8 mouse cellular contexts compared by ENCODE assay signal in genomic region chr19:46573990-46574389, GRCm38 (mm10). TPM values are rescaled to one million over a fixed set of nuclear protein-coding genes. Genes with fewer than 3 reads are reported as not detected.
DNase-seq lines count a peak whose midpoint lies in the region; ATAC-seq and TF ChIP-seq lines count a peak whose summit lies in the region.

No protein-coding gene starts in this region.

- ATAC-seq in megakaryocyte, adult 5-6 weeks (ENCODE audit: poor library complexity, severe bottlenecking), result no peak
- no peak for ATAC-seq in liver, embryonic 13.5 days (ENCODE audit: low read depth)

- H3K27ac ChIP-seq in cerebellum, adult 2 months (ENCODE audit: insufficient read depth, low read length), result no peak overlapping the region
- H3K27ac ChIP-seq in liver, embryonic 13.5 days, result peak overlapping the region; percentile 85

- TF ChIP-seq CTCF in cerebellum, adult 2 months (IDR thresholded peaks at IDR 0.05; ENCODE audit: borderline replicate concordance, insufficient read depth, low read depth, low read length), result no peak

- peak overlapping the region; percentile 98 for H3K4me2 ChIP-seq in liver, embryonic 13.5 days

- H3K9me3 ChIP-seq in megakaryocyte, embryonic 14.5 days, result peaks cover 3% of the 10 kb centered on the region; the same call in 1 of the 2 replicates
- H3K9me3 ChIP-seq in liver, embryonic 13.5 days (replicated peaks), result no peaks in the 10 kb centered on the region

- H3K36me3 ChIP-seq in megakaryocyte, embryonic 14.5 days (replicated peaks; ENCODE audit: low read length), result no peaks in the 10 kb centered on the region
- no peaks in the 10 kb centered on the region for H3K36me3 ChIP-seq in liver, embryonic 13.5 days

- H3K4me1 ChIP-seq in cerebellum, adult 2 months (ENCODE audit: control insufficient read depth, insufficient read depth, low read length), result peaks cover 2% of the 10 kb centered on the region; the same call in 1 of the 2 replicates
- H3K4me1 ChIP-seq in megakaryocyte, embryonic 14.5 days, result peaks cover 27% of the 10 kb centered on the region
- peaks cover 51% of the 10 kb centered on the region for H3K4me1 ChIP-seq in liver, embryonic 13.5 days (replicated peaks)

- no peak for DNase-seq in cerebellum, adult 2 months
- no peak for DNase-seq in cerebellum, adult 18-20 months
- no peak for DNase-seq in liver, embryonic 13.5 days
- no peak for DNase-seq in spleen, postnatal 14 days (ENCODE audit: low spot score in 2 of 2)
- no peak for DNase-seq in natural killer cell, adult 2 months (ENCODE audit: low spot score in 2 of 2)
- DNase-seq in retina, embryonic 14.5 days (ENCODE audit: low spot score), result no peak

- TF ChIP-seq POLR2A in cerebellum, adult 2 months (IDR thresholded peaks at IDR 0.05; ENCODE audit: borderline replicate concordance, insufficient read depth, low read length), result no peak

- no peaks in the 10 kb centered on the region for H3K27me3 ChIP-seq in cerebellum, adult 2 months (ENCODE audit: control insufficient read depth, insufficient read depth, low read length)
- H3K27me3 ChIP-seq in megakaryocyte, embryonic 14.5 days (replicated peaks), result peaks cover 1% of the 10 kb centered on the region
- no peaks in the 10 kb centered on the region for H3K27me3 ChIP-seq in liver, embryonic 13.5 days

- H3K4me3 ChIP-seq in cerebellum, adult 2 months (replicated peaks; ENCODE audit: insufficient read depth, low read depth, low read length), result peak overlapping the region; percentile 74
- H3K4me3 ChIP-seq in megakaryocyte, embryonic 14.5 days (replicated peaks), result peak overlapping the region; percentile 97
- peak overlapping the region; percentile 76 for H3K4me3 ChIP-seq in liver, embryonic 13.5 days (replicated peaks)

- WGBS in cerebellum, adult 2 months, result 48% methylated on average over 6 of the region's 6 CpGs
- 28% methylated on average over 6 of the region's 6 CpGs for WGBS in liver, embryonic 13.5 days (ENCODE audit: insufficient replicate concordance)

- peak overlapping the region; percentile 83 for H3K9ac ChIP-seq in liver, embryonic 13.5 days

RNA-seq across cellular contexts. Expression of gene Sfxn2, which starts 0.8 kb away (rescaled TPM):
- 7.0 and 7.7 TPM in 2 replicates for polyA plus RNA-seq in cerebellum, adult 2 months (2012; rRNA removed)
- 0.38 TPM in 1 of 2 replicates, not detected in the other for polyA plus RNA-seq in megakaryocyte, embryonic 14.5 days (2012; ENCODE audit: insufficient read depth, low replicate concordance)
- 5.2 and 6.6 TPM in 2 replicates for total RNA-seq in megakaryocyte, adult 5-6 weeks (2015)
- 7.7 and 9.6 TPM in 2 replicates for total RNA-seq in megakaryocyte, adult 5-6 weeks (2017)
- 18.3 and 19.8 TPM in 2 replicates for polyA plus RNA-seq in liver, embryonic 13.5 days (2015; fragmentation: Nextera tagmentation; extraction: Ambion mirVana)

RNA-seq across cellular contexts. Expression of gene Arl3, which starts 1.0 kb away (rescaled TPM):
- 205 and 227 TPM in 2 replicates for polyA plus RNA-seq in cerebellum, adult 2 months (2012; rRNA removed)
- polyA plus RNA-seq in megakaryocyte, embryonic 14.5 days (2012; ENCODE audit: insufficient read depth, low replicate concordance), result 5.8 and 22.9 TPM in 2 replicates
- 13.5 and 15.7 TPM in 2 replicates for total RNA-seq in megakaryocyte, adult 5-6 weeks (2015)
- 13.2 and 21.6 TPM in 2 replicates for total RNA-seq in megakaryocyte, adult 5-6 weeks (2017)
- 29.8 and 32.1 TPM in 2 replicates for polyA plus RNA-seq in liver, embryonic 13.5 days (2015; fragmentation: Nextera tagmentation; extraction: Ambion mirVana)

RNA-seq across cellular contexts. Expression of gene Wbp1l, which starts 24.9 kb away (rescaled TPM):
- 24.9 and 28.3 TPM in 2 replicates for polyA plus RNA-seq in cerebellum, adult 2 months (2012; rRNA removed)
- polyA plus RNA-seq in megakaryocyte, embryonic 14.5 days (2012; ENCODE audit: insufficient read depth, low replicate concordance), result 43.5 and 51.0 TPM in 2 replicates
- total RNA-seq in megakaryocyte, adult 5-6 weeks (2015), result 23.4 and 23.8 TPM in 2 replicates
- total RNA-seq in megakaryocyte, adult 5-6 weeks (2017), result 36.9 and 39.8 TPM in 2 replicates
- 14.9 and 17.3 TPM in 2 replicates for polyA plus RNA-seq in liver, embryonic 13.5 days (2015; fragmentation: Nextera tagmentation; extraction: Ambion mirVana)
